Mouse (Mus musculus) kidney, adult 11 months (tissue): ENCODE measurements around the gene Kxd1.
"Not testable (repeated sequence)": the region's sequence is repeated elsewhere in the genome, so short reads cannot be mapped to it uniquely, and the experiment has no call there.

Experiments used
- DNase-seq: peaks from one replicate; pipeline ENCODE4 v3.0.0; 2022

Gene Kxd1

GRCm38 (mm10) chr8:70512253-70512903 is 15.4 kb downstream of the Kxd1 start:
- DNase-seq: no peak

- DNase-seq: no peak
Observed at GRCm38 (mm10) chr8:70511770-70512169, 16.0 kb downstream of the Kxd1 start.

- not testable (repeated sequence) for DNase-seq
Observed at GRCm38 (mm10) chr8:70511174-70511573, 16.6 kb downstream of the Kxd1 start.

DNA sequence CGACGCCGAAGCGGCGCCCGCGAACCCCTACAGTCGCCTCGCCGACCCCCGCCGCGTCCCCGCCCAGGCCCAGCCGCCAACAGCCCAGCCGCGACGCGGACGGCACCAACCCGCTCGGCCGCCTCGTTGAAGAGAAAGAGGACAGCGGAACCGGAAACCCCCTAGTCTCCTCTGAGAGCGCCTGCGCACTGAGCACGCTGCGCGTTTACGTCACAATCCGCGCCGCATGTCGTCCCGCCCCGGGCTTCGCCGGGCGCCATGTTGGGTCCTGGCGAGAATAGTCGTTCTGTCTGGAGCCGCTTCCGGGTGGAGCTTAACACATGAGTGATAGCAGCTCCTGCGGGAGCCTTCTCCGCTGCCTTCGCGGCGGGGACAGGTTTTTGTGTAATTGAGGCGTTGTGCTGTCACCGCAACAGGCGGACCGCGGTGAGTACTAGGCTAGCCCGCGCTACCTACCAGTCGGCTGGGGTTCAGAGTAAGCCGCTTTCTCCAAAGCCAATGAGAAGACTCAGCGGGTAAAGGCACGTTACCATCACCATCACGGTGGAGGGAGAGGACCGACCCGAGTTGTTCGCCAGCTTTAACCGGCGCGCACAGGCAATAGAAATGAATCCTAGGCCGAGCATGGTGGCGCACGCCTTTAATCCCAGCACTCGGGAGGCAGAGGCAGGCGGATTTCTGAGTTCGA is 17.4 kb downstream of the Kxd1 start, which contains the start of gene Uba52:
Uba52 (minus strand) TSS at position 574 of the 688 bp plus-strand sequence.
- DNase-seq: peak; percentile 97

DNA sequence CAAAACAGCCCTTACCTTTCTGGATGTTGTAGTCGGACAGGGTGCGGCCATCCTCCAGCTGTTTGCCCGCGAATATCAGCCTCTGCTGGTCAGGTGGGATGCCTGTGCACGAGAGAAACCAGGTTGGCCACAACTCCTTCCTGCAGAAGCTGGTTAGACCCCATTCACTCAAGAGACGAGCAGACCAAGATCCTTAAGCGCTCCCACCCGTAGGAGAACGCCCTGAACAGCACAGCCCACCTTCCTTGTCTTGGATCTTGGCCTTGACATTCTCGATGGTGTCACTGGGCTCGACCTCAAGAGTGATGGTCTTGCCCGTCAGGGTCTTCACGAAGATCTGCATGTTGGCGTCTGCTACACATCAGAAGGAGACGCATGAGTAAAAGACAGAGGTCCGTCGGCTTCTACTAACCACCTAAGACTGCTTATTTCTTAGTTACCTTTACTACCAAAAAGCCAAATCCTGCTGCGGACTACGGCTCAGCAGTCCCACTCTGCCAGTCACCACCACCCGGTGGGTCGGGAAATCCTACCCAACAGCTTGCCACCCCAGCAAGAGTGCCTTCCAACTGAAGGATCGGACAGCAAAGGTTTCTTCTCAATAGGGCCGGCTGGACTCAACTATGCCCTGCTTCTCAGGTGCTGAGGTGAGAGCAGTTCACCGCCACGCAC is 18.3 kb downstream of the Kxd1 start:
- DNase-seq: no peak

GRCm38 (mm10) chr8:70507027-70507393 is 20.7 kb downstream of the Kxd1 start:
- DNase-seq: no peak

DNA sequence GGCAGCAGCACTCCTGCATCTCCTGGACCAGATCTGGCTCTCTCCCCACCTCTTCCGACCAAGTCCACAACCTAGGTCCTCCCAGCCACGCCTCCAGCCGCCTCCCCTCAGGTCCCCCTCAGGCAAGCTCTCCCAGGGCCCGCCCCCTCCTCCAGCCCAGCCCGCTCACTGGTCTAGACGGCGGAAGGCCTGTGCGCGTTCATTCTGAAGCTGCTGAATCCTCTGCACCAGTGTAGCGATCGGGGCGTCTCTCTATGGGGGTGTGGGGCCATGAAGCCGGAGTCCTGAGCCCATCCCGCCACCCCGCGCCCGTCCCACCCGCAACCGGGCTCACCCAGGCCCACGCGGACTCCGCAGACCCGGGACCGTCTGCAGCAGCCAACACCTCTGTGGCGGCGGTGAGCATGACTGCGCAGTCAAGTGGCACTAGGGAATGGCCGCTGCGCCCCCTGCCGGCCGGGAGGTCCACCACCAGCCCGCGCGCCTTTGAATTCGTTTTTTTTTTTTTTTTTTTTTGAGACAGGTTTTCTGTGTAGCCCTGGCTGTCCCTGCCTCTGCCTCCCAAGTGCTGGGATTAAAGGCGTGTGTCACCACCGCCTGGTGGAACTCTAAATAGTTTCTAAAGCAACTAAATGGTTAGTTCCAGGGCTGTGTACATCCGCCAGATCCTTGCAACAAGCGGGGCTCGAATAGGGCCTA is 21.3 kb downstream of the Kxd1 start, which contains the start of gene Rex1bd:
Rex1bd (minus strand) TSS at position 425 of the 699 bp plus-strand sequence.
- DNase-seq: peak; percentile 96

GRCm38 (mm10) chr8:70505698-70506327 is 21.9 kb downstream of the Kxd1 start:
- DNase-seq: no peak

DNA sequence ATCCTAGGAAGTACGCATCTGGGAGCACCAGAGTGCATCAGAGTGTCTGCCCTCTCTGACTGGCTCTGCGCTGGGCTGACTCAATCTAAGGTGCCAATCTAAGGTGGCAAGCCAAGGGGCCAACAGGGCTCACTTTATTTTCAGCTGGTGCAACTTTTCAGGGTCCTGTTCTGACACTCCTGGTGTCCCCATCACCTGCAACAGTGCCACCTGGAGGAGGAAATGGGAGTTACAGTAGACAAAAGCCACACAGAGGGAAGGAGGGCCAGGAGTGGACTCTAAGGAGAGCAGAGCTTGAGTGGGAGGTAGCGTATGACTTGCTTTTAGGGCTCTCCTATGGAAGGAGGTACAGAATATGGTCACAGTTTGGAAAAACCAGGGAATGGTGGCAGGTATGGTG is 22.9 kb downstream of the Kxd1 start:
- DNase-seq: peak; percentile 58

GRCm38 (mm10) chr8:70504291-70504716 is 23.5 kb downstream of the Kxd1 start:
- DNase-seq: peak; percentile 64

GRCm38 (mm10) chr8:70503062-70503750 is 24.6 kb downstream of the Kxd1 start:
- DNase-seq: peak; percentile 49

DNA sequence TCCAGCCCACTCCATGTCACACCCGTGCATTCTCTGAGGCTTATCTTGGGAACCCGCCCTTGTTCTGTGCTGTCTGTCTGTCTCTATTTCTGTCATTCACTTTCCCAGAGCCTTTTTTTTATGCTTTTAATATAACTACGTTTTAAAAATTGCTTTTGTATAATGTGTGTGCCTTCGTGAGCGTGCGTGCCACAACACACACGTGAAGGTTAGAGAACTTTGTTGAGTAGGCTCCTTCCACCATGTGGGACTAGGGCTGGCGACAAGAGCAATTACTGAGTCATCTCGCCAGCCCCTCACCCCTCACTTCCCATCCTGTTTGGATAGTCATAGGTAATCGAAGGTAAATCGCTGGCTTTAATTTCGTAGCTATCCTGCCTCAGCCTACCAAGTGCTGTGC is 25.2 kb downstream of the Kxd1 start:
- DNase-seq: no peak

DNA sequence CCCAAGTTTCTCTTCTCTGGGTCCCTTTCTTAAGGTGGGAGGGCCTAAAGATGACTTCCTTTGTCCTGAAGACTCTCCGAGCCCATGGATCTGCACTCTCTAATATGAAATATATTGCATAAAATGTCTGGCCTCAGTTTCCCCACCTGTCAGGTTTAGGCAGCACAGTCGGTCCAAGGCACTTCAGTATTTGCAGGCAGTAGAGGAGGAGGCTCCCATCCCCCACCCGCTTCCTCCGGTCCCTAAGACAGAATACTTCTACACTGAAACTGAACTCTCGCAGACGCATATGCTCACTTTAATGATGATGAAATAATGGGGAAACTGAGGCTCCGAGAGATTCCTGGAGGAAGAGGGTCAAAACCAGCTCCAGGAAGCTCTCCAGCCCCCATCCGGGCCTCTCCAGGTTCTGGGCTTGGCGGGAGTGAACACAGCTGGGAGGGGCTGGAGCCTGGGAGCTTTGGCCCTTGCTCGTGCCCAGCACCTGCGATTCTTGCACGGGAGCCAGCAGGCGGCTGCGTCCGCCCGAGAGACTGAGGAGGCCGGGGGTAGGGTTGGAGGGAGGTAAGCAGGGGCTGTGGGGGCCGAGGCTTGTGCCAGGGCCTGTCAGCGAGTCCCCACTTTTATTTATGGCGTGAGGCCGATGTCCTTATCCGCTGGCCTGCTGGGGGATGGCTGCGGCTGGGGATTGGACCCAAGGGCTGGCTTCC is 25.8 kb downstream of the Kxd1 start:
- DNase-seq: no peak

- DNase-seq: no peak
Observed at GRCm38 (mm10) chr8:70500386-70501301, 27.1 kb downstream of the Kxd1 start.

GRCm38 (mm10) chr8:70495771-70496062 is 32.0 kb downstream of the Kxd1 start:
- DNase-seq: no peak

DNA sequence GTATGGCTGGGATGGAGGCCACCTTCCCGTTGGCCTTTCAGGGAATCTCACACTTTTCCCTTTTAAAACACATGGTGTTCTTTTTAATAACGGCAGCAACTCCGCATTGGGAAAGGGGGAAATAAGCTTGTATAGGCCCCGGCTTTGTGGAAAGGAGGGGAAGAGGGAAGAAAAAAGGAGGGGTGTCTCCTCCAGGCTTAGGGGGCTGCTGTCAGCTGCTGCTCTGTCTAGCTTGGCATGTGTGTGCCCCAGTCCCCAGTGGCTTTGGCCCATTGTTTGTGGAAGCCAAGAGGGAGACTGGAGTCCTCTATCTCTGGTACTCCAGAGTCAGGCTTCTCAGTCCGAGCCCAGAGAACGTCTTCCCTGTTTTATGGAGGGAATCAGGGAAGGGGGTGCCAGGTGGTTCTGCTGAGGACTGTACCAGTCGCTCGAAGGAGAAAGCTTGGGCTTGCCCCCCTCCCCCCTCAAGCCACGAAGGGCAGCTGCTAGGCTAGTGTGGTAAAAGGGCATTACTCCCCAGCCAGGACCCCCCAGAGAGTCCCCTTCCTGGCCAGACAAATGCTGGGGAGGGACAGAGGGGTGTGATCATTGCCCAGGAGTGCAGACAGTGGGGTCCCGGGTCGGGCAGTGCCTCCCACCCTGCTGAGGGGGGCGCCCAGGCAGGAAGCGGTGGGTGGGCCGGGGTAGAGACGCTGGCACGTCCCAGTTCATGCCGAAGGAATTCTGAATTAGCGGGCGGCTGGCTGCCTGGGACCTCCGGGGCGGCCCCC is 32.6 kb downstream of the Kxd1 start:
- no peak for DNase-seq

GRCm38 (mm10) chr8:70494416-70494945 is 33.3 kb downstream of the Kxd1 start:
- DNase-seq: no peak

DNA sequence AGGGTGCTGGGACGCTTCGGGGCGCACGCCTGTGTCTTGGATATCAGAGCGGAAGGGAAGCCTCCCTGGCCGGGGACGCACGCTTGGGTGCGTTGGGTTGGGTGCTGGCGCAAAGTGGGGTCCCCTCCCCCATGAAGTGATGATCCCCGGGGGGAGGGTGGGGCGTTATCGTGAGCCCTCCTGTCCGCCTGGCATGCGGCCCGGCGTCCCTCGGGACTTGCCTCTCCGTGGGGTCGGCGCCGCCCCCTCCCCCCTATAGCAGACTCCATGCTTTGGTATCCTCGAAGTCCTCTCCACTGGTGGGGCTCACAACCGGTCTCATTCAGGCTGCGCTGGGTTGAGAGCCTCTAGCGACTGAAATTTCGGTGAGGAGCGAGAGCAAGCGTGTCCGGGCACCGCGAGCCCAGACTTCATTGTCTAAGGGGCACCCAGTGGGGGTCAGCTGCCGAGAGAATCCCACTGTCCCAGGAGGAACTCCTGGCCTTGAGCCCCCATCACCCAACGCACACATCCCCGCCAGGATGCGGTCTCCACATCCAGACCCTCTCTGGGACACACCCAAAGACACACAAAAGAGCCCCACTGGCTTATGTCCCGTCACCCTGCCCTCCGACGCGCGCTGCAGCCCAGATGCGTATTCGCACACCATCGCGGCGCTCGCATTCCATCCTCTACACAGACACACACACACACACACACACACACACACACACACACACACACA is 33.9 kb downstream of the Kxd1 start:
- no peak for DNase-seq
